Mouse (Mus musculus) heart, embryonic 11.5 days (tissue): Measurements from ENCODE around the gene Slc6a12. TPM values are rescaled to one million over a fixed set of nuclear protein-coding genes. Genes with fewer than 3 reads are reported as not detected.

Source experiments
- ATAC-seq: fragments of 200-750 bp; cut with Nextera tagmentation; replicated peaks from 2 replicates; pipeline ENCODE4 v1.8.0; 2017; ENCODE audit warnings: moderate library complexity; ENCODE audit not compliant: insufficient number of reproducible peaks, low FRiP score, low TSS enrichment
- H3K27ac ChIP-seq: fragments of 300-500 bp; sonication (generic); 2 replicates; pipeline ENCODE4 v1.5.1; 2014; ENCODE audit warnings: mild to moderate bottlenecking, low read depth, low read length
- H3K27me3 ChIP-seq: fragments of 300-500 bp; sonication (generic); 2 replicates; pipeline ENCODE4 v1.6.1; 2014; ENCODE audit warnings: mild to moderate bottlenecking, low read length, mixed read lengths; ENCODE audit not compliant: control insufficient read depth, insufficient read depth
- H3K36me3 ChIP-seq: fragments of 300-500 bp; sonication (generic); 2 replicates; pipeline ENCODE4 v1.6.1; 2014; ENCODE audit warnings: mild to moderate bottlenecking, low read length, moderate library complexity, mixed read lengths; ENCODE audit not compliant: control insufficient read depth, insufficient read depth
- H3K4me1 ChIP-seq: fragments of 300-500 bp; sonication (generic); 2 replicates; pipeline ENCODE4 v1.6.1; 2014; ENCODE audit warnings: low read length; ENCODE audit not compliant: control insufficient read depth, insufficient read depth
- H3K4me2 ChIP-seq: fragments of 300-500 bp; sonication (generic); 2 replicates; pipeline ENCODE4 v1.6.1; 2014; ENCODE audit warnings: mild to moderate bottlenecking, moderate library complexity
- H3K4me3 ChIP-seq: fragments of 300-500 bp; sonication (generic); 2 replicates; pipeline ENCODE4 v1.5.1; 2014; ENCODE audit warnings: low read depth, low read length
- H3K9ac ChIP-seq: fragments of 300-500 bp; sonication (generic); 2 replicates; pipeline ENCODE4 v1.6.1; 2014; ENCODE audit warnings: mild to moderate bottlenecking, low read depth, low read length, moderate library complexity
- H3K9me3 ChIP-seq: fragments of 300-500 bp; sonication (generic); replicated peaks from 2 replicates; pipeline ENCODE4 v1.6.1; 2016; ENCODE audit warnings: low read length; ENCODE audit not compliant: control insufficient read depth
- WGBS: fragments of 180-500 bp; shearing (Covaris S2); extraction: QIAGEN DNeasy Blood & Tissue Kit; methylation state at CpG from one replicate; pipeline ENCODE4 v1.1.7; 2014; ENCODE audit not compliant: insufficient replicate concordance; 5-methylcytosine and 5-hydroxymethylcytosine counted together
- polyA plus RNA-seq: library from polyadenylated mRNA; unstranded; fragments of >200 nt; fragmentation: Nextera tagmentation; extraction: Ambion mirVana; gene quantifications from 2 replicates; pipeline ENCODE4 v1.2.1, GENCODE M21; 2014

Gene Slc6a12
- polyA plus RNA-seq, result 0.24 TPM in 1 of 2 replicates, not detected in the other

- Histone ChIP-seq H3K4me3 (no peak within 1 kb of the TSS), H3K27ac (no peak within 1 kb of the TSS), H3K9me3 (no peaks in the 10 kb centered on the region), H3K27me3 (peaks cover 18% of the 10 kb centered on the region; the same call in 1 of the 2 replicates), H3K4me2 (no peak within 1 kb of the TSS), H3K36me3 (no peaks in the 10 kb centered on the region), H3K9ac (no peak within 1 kb of the TSS), H3K4me1 (no peaks in the 10 kb centered on the region)
- ATAC-seq, result no peak
- 62% methylated on average over 15 of the region's 15 CpGs for WGBS
Observed at GRCm38 (mm10) chr6:121343026-121343770, at the start of gene Slc6a12. Gene Slc6a12, plus strand, starts transcription at chr6:121343076.

DNA sequence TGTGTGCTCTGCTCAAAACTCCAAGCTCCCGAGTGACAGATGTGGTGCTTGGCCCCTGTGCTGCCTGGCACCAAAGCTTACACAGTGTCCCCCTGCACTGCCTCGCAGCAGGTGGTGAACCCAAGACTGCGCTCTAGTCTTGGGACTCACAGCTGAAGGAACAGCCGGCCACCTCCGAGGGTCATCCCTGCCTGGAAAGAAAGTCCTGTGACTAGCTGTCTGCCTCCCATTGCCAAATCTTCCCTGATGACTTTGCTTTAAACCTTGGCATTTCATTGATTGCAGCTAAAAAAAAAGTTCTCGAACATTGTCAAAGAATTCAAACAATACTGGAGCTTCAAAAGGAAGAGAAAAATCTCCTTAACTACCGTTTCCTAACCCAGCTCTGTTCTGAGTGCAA is 43.6 kb upstream of the Slc6a12 start:
- Histone ChIP-seq H3K36me3 (no peaks in the 10 kb centered on the region), H3K4me3 (no peak overlapping the region)
- 46% methylated on average over 7 of the region's 7 CpGs for WGBS

GRCm38 (mm10) chr6:121299954-121300353 is 42.9 kb upstream of the Slc6a12 start, which contains the start of gene Slc6a13:
Gene Slc6a13, plus strand, starts transcription at chr6:121300227.
- peak within 1 kb of the TSS; percentile 57 for H3K27ac ChIP-seq
- no peaks in the 10 kb centered on the region for H3K9me3 ChIP-seq
- WGBS, result 3% methylated on average over 11 of the region's 11 CpGs
- H3K4me2 ChIP-seq, result peak within 1 kb of the TSS; percentile 57
- H3K27me3 ChIP-seq, result no peaks in the 10 kb centered on the region
- H3K36me3 ChIP-seq, result no peaks in the 10 kb centered on the region
- no peak; the same call in 1 of the 2 replicates for ATAC-seq
- H3K9ac ChIP-seq, result peak within 1 kb of the TSS; percentile 25; the same call in 1 of the 2 replicates
- peaks cover 13% of the 10 kb centered on the region; the same call in 1 of the 2 replicates for H3K4me1 ChIP-seq
- peak within 1 kb of the TSS; percentile 29 for H3K4me3 ChIP-seq

More for the DNA sequence above, 43.6 kb upstream of the Slc6a12 start:
- Histone ChIP-seq H3K4me2 (peak overlapping the region; percentile 57; the same call in 1 of the 2 replicates), H3K9me3 (no peaks in the 10 kb centered on the region), H3K4me1 (peaks cover 13% of the 10 kb centered on the region; the same call in 1 of the 2 replicates), H3K27me3 (no peaks in the 10 kb centered on the region), H3K27ac (no peak overlapping the region; the same call in 1 of the 2 replicates), H3K9ac (no peak overlapping the region)
- ATAC-seq, result no peak

DNA sequence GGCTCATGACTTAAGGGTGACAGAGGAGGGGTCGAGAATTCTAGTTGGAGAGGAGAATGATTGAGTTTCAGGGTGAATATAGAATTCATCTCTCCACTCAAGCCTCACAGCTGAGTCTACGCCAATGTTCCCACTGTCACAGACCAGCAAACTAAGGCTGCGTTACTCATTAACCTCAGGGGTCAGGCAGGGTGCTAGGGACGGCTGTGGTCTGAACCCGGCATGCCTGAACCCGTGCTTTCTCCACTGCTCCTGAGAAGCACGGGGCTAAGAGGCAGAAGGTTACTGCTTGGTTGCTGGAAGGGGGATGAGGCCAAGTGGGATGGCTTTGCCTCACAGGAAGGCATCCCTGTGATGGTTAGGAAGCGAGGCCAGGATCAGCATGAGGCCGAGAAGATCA is 42.4 kb upstream of the Slc6a12 start:
- H3K4me2 ChIP-seq, result peak overlapping the region; percentile 57
- peak overlapping the region; percentile 57; the same call in 1 of the 2 replicates for H3K27ac ChIP-seq
- H3K4me1 ChIP-seq, result peaks cover 13% of the 10 kb centered on the region; the same call in 1 of the 2 replicates
- WGBS, result 48% methylated on average over 9 of the region's 9 CpGs
- peak overlapping the region; percentile 25; the same call in 1 of the 2 replicates for H3K9ac ChIP-seq
- no peaks in the 10 kb centered on the region for H3K36me3 ChIP-seq
- H3K4me3 ChIP-seq, result peak overlapping the region; percentile 29
- no peaks in the 10 kb centered on the region for H3K9me3 ChIP-seq
- ATAC-seq, result no peak
- H3K27me3 ChIP-seq, result no peaks in the 10 kb centered on the region

DNA sequence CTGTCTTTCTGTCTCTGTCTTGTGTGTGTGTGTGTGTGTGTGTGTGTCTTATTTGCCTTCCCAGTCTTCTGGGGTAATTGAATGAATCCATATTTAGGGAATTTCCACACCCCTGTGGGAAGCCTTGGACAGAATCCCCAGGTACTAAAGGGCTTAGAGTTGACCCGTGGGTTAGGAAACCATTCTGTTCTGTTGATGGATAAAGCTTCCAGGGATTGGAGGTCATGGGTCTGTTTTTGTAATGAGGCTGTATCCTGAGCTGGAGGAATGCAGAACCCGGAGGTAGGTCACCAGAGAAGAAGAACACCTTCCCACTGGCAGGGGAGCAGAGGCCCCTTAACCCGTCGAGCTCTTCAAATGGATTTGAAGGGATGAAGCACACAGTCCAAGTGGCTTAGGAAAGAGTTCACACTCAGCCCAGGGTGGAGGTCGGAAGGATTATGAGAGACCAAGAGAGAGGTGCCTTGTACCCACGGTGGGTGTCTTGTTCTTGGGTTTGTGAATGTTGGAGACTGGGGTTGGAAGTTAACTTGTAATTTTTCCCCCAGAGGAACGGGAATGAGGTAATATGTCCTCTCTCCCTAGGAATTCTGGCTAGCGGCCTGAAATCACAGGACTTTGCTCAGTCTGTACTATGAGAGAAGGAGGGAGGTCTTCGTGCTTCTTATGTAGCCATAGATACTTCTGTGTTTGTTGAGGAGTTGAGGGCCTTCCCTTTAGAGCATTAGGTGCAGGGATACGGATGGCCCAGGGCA is 39.2 kb upstream of the Slc6a12 start:
- Histone ChIP-seq H3K9me3 (no peaks in the 10 kb centered on the region), H3K9ac (no peak overlapping the region), H3K27ac (no peak overlapping the region), H3K36me3 (no peaks in the 10 kb centered on the region), H3K4me1 (peaks cover 11% of the 10 kb centered on the region; the same call in 1 of the 2 replicates), H3K4me2 (no peak overlapping the region), H3K4me3 (no peak overlapping the region), H3K27me3 (no peaks in the 10 kb centered on the region)
- WGBS, result 63% methylated on average over 10 of the region's 10 CpGs
- ATAC-seq, result no peak

DNA sequence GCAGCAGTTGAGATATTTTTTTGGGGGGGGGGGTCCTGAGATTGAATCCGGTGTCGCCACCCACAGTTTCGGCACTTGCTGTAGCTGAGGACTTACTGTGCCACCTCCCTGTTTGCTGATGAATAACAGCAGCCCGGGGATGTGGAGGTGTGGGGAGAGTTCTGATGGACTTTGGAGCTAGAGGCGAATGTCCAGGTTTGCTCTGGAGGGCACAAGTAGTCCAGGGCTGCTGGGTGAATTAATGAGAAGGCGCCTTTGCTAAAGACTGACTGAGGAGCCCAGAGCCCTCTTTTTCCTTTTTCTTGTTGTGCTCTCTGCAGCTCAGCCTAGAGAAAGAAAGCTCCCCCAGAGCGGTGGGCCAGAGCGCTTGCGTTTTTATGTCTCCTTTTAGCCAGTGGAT is 38.2 kb upstream of the Slc6a12 start:
- no peak for ATAC-seq
- H3K9me3 ChIP-seq, result no peaks in the 10 kb centered on the region
- no peaks in the 10 kb centered on the region for H3K27me3 ChIP-seq
- H3K9ac ChIP-seq, result no peak overlapping the region
- H3K4me1 ChIP-seq, result peaks cover 11% of the 10 kb centered on the region; the same call in 1 of the 2 replicates
- no peak overlapping the region for H3K27ac ChIP-seq
- 76% methylated on average over 9 of the region's 9 CpGs for WGBS
- no peak overlapping the region for H3K4me2 ChIP-seq
- no peaks in the 10 kb centered on the region for H3K36me3 ChIP-seq
- no peak overlapping the region for H3K4me3 ChIP-seq

- Histone ChIP-seq H3K36me3 (no peaks in the 10 kb centered on the region), H3K27ac (no peak overlapping the region), H3K9ac (no peak overlapping the region), H3K9me3 (no peaks in the 10 kb centered on the region), H3K4me2 (no peak overlapping the region), H3K27me3 (no peaks in the 10 kb centered on the region), H3K4me1 (peaks cover 4% of the 10 kb centered on the region; the same call in 1 of the 2 replicates), H3K4me3 (no peak overlapping the region)
- ATAC-seq, result no peak
- 89% methylated on average over 3 of the region's 3 CpGs for WGBS
Observed at GRCm38 (mm10) chr6:121305571-121305970, 37.3 kb upstream of the Slc6a12 start.

GRCm38 (mm10) chr6:121310984-121311383 is 31.9 kb upstream of the Slc6a12 start:
- Histone ChIP-seq H3K36me3 (no peaks in the 10 kb centered on the region), H3K9me3 (no peaks in the 10 kb centered on the region), H3K27me3 (no peaks in the 10 kb centered on the region), H3K4me1 (no peaks in the 10 kb centered on the region), H3K27ac (no peak overlapping the region), H3K4me2 (no peak overlapping the region), H3K9ac (no peak overlapping the region), H3K4me3 (no peak overlapping the region)
- ATAC-seq, result no peak
- WGBS, result 84% methylated on average over 6 of the region's 6 CpGs
